ENCODE assay signal across 8 mouse cellular contexts in the genomic region with DNA sequence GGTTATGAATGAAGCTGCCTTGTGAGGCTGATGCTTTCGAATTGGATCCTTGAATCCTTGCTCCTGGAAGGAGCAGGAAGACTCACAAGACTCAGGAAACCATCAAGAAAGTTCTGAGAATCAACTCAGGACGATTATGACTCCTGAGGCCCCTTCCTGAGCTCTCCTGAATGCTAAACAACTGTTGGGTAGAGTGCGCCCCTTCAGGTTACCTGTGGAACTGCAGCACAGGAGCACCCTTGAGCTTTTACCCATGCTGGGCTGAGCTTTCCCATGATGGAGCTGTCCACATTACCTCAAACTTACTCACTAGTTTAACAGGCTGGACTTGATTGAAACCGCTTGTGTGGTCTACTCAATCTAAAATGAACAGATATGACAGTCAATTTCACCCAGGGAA.
DNase-seq lines count a peak whose midpoint lies in the region; ATAC-seq and TF ChIP-seq lines count a peak whose summit lies in the region.

No protein-coding gene starts in this region.

- H3K27ac ChIP-seq in liver, adult 2 months (replicated peaks; ENCODE audit: insufficient read depth, low read depth, low read length) = no peak overlapping the region
- no peak overlapping the region for H3K27ac ChIP-seq in liver, embryonic 11.5 days (ENCODE audit: low read depth, low read length)
- H3K27ac ChIP-seq in midbrain, embryonic 13.5 days = no peak overlapping the region

- TF ChIP-seq CTCF in liver, adult 2 months (IDR thresholded peaks at IDR 0.05; ENCODE audit: low read depth, low read length) = peak; percentile 23; the same call in 1 of the 2 replicates
- TF ChIP-seq CTCF in brain, embryonic 14.5 days (IDR thresholded peaks at IDR 0.05; ENCODE audit: borderline replicate concordance, extremely low read depth, insufficient read depth, insufficient read length) = peak; percentile 56

- no peak overlapping the region for H3K4me3 ChIP-seq in liver, adult 2 months (ENCODE audit: insufficient read depth, low read depth, low read length)
- H3K4me3 ChIP-seq in liver, embryonic 11.5 days (ENCODE audit: low read depth, low read length) = no peak overlapping the region
- H3K4me3 ChIP-seq in midbrain, embryonic 13.5 days (replicated peaks) = no peak overlapping the region

- no peaks in the 10 kb centered on the region for H3K4me1 ChIP-seq in liver, adult 2 months (ENCODE audit: control insufficient read depth, insufficient read depth, low read length)
- no peaks in the 10 kb centered on the region for H3K4me1 ChIP-seq in liver, embryonic 11.5 days (replicated peaks; ENCODE audit: control insufficient read depth, insufficient read depth, low read length)
- no peaks in the 10 kb centered on the region for H3K4me1 ChIP-seq in midbrain, embryonic 13.5 days (replicated peaks)

- no peak for TF ChIP-seq POLR2A in liver, adult 2 months (IDR thresholded peaks at IDR 0.05; ENCODE audit: extremely low read depth, insufficient read depth, low read length)
- TF ChIP-seq POLR2A in brain, embryonic 14.5 days (IDR thresholded peaks at IDR 0.05; ENCODE audit: borderline replicate concordance, extremely low read depth, insufficient read depth, insufficient read length, poor library complexity, severe bottlenecking) = no peak

- H3K4me2 ChIP-seq in liver, embryonic 11.5 days = no peak overlapping the region
- H3K4me2 ChIP-seq in midbrain, embryonic 13.5 days (replicated peaks) = no peak overlapping the region

- no peaks in the 10 kb centered on the region for H3K36me3 ChIP-seq in liver, adult 2 months (ENCODE audit: control insufficient read depth, insufficient read depth, low read length)
- no peaks in the 10 kb centered on the region for H3K36me3 ChIP-seq in liver, embryonic 11.5 days (ENCODE audit: control insufficient read depth, insufficient read depth, low read length)
- H3K36me3 ChIP-seq in midbrain, embryonic 13.5 days = no peaks in the 10 kb centered on the region

- no peaks in the 10 kb centered on the region for H3K9me3 ChIP-seq in liver, embryonic 11.5 days (ENCODE audit: control insufficient read depth, low read length)
- H3K9me3 ChIP-seq in midbrain, embryonic 13.5 days = no peaks in the 10 kb centered on the region

- WGBS in liver, adult 2 months = 42% methylated on average over 4 of the region's 4 CpGs
- WGBS in liver, embryonic 11.5 days = 43% methylated on average over 4 of the region's 4 CpGs
- WGBS in midbrain, embryonic 13.5 days = 53% methylated on average over 4 of the region's 4 CpGs

- H3K79me2 ChIP-seq in liver, adult 2 months (ENCODE audit: control insufficient read depth, insufficient read depth, low read length) = no peaks in the 10 kb centered on the region

- ATAC-seq in liver, embryonic 11.5 days (replicated peaks; ENCODE audit: low FRiP score) = no peak
- ATAC-seq in megakaryocyte progenitor cell, adult 5-6 weeks (replicated peaks; ENCODE audit: poor library complexity) = peak; percentile 52; the same call in 1 of the 2 replicates
- ATAC-seq in midbrain, embryonic 13.5 days = no peak

- no peak overlapping the region for H3K9ac ChIP-seq in liver, adult 2 months (ENCODE audit: low read depth, low read length)
- H3K9ac ChIP-seq in liver, embryonic 11.5 days (ENCODE audit: low read depth, low read length) = no peak overlapping the region
- no peak overlapping the region for H3K9ac ChIP-seq in midbrain, embryonic 13.5 days (replicated peaks)

- no peaks in the 10 kb centered on the region for H3K27me3 ChIP-seq in liver, adult 2 months (ENCODE audit: control insufficient read depth, insufficient read depth, low read length)
- H3K27me3 ChIP-seq in liver, embryonic 11.5 days (replicated peaks; ENCODE audit: control insufficient read depth, insufficient read depth, low read length) = no peaks in the 10 kb centered on the region
- no peaks in the 10 kb centered on the region for H3K27me3 ChIP-seq in midbrain, embryonic 13.5 days

- peak; percentile 1 to 5 for DNase-seq in cerebellum, postnatal 10 days
- DNase-seq in cerebellum, postnatal 4 days (ENCODE audit: low spot score in 2 of 2) = no peak
- DNase-seq in liver, adult 2 months (ENCODE audit: extremely low read depth, low read depth, low spot score) = no peak
- no peak for DNase-seq in liver, embryonic 11.5 days (ENCODE audit: low spot score)
- no peak for DNase-seq in brain, embryonic 14.5 days (ENCODE audit: low read depth)
- no peak for DNase-seq in cerebellum, adult 11-12 months

Comparison
In these comparisons a context has a peak if more than half of its experiments do, and no peak if none do; other contexts are left out.
1. DNase-seq: peak in cerebellum, postnatal 10 days (2 of 2); none in cerebellum, postnatal 4 days (0 of 2), liver, adult 2 months (single experiment), liver, embryonic 11.5 days (single experiment), brain, embryonic 14.5 days (single experiment) and cerebellum, adult 11-12 months (single experiment).